Mouse (Mus musculus): Measurements from ENCODE around the gene Gpr63.
"Not testable (repeated sequence)": the region's sequence is repeated elsewhere in the genome, so short reads cannot be mapped to it uniquely, and the experiment has no call there.

The Gpr63 gene

DNA sequence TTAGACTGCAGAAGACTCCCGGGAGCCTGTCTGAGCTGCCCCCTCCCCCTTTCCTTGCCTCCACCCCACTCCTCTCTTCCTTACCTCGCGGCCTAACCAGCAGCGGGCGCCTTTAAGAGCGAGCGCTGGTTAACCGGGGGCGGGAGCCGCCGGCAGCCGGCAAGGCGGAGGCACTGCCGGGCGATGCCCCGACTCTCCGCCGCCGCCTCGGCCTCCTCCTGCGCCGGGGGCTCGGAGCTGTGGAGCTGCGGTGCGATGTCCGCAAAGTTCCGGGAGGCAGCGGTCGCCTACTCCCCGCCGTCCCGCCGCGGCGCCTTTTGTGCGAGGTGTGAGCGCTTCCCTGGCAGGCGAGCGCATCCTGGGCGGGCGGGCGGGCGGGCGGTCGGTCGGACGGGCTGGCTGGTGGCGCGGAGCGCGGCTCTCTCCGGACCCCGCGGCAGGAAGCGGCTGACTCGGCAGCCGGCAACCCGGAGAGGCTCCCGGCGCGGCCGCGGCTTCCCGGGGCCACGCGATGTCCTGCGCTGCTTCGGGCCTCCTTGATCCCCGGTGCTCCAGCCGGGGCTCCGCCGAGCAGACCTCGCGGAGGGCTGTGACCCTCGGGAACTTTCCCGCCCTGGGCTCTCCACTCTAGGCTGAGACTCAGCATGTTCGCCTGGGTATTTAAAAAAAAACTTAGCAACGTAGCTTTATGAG is at the start of gene Gpr63:
Gene Gpr63 (plus strand): TSS at position 109 of the 693 bp plus-strand sequence.
- peak in 1 of 2 experiments; percentile 3 for DNase-seq (ENCODE audit: low spot score in 2 of 2)

DNA sequence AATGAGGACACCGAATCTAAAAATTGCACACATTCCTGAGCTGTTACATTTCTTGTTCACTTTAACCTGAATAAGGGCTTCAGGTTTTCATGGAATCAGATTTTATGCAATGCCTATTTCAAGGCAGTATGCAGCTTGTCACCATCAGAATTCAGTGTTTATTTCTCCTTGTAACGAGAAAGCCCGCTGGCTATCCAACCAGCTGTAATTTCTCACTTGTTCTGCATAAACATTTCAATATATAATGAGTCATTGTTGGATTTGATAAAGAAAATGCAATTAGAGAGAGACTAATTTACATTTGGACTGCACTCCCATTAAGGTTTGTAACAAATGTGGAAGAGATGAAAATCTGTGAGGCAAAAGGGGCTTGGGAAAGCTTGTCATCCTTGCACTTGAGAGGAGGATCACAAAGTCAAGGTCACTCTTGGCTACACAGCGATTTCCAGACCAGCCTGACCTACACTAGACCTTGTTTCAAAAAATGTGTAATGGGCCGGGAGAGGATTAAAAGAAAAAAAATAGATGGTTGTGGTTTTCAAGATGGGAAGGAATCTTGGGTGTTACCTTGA is 46.1 kb upstream of the Gpr63 start:
- DNase-seq (ENCODE audit: low spot score in 2 of 2) = no peak

DNA sequence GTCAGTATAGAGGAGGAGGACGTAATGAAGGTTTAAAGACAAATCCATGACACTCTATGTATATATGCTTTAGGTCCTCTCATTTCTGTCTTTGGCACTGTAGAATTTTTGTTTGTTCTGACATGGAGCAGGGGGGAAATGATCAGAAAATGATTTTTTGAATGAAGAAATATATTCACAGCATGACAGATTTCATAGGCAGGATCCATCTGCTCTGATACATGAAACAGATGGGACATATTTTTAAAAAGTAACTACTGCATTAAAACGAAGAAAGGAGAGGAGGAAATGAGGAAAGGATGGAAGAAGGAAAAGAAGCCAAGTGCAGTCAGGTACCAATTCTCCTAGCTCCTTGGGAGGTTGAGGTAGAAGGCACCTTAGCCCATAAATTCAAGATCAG is 41.5 kb upstream of the Gpr63 start:
- DNase-seq (ENCODE audit: low spot score in 2 of 2) = no peak

DNA sequence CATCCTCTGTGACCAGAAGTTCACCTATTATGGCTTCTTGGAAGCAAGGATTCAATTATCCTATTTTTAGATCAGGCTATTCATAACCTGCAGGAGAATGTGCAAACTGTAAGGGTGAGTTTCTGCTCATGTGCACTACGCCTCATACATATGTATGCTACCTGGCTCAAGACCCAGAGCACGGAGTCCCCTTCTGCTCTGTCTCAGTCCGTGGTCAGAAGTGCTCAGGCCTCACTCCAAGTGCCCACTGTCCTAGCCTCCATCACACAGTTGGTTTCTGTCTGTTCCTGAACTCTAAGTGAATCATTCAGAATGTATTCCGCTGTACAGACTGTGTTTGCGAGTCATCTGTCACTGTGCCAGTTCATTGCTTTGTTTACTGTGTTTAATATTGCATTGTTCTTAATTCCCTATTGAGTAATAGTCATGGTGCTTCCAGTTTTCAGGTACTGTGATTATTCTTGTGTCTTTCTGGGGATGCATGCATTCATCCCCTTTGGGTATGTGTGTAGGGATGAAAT is 37.9 kb upstream of the Gpr63 start:
- DNase-seq (ENCODE audit: low spot score in 2 of 2) = no peak

DNA sequence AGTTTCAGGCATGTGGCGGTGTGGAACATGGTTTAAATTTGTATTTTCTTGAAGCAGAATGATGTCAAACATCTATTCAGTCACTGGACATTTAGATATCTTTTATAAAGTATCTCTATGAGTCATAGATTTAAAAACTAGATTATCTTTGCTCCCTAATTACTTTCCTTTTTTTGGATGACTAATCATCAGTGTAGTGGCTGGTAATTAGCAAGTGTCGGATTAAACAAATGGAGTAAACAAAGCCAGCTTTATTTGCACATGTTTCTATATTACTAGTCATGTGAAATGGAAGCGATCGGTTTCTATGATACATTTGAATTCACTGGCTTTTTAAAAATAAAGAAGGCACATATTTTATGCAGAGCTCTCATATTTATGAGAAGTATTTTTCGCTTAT is 37.3 kb upstream of the Gpr63 start:
- no peak for DNase-seq (ENCODE audit: low spot score in 2 of 2)

DNA sequence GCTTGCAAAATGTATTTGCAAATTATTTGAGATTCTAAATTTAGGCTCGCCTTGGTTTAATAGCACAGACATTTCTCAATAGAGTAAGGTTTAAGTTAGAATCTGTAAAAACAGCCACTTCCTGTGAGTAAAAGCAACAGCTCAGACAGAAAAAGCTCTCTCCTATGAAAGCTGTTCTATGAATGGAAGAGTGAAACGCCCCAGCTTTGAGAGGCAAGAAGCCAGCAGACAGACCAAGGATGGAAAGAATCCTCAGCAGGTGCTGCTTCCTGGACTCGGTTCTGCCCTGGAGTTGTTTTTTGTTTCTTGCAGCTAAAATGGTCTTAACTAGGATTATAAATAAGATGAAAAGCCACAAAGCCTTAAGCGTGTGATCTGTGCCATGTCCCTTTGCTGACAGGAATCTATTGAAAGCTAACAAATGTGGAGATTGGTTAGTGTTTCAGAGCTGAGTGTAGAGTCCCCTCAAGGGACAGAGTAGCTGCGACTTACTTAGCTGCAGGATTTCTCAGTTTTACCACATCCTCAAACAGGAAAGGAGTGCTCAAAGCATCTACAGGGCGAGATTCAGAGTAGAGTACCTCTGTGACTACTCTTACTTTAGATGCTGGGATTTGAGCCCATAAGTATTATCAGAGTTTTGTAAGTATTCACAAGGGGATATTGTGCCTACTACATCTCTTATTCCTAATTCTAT is 23.3 kb upstream of the Gpr63 start:
- no peak for DNase-seq (ENCODE audit: low spot score in 2 of 2)

DNA sequence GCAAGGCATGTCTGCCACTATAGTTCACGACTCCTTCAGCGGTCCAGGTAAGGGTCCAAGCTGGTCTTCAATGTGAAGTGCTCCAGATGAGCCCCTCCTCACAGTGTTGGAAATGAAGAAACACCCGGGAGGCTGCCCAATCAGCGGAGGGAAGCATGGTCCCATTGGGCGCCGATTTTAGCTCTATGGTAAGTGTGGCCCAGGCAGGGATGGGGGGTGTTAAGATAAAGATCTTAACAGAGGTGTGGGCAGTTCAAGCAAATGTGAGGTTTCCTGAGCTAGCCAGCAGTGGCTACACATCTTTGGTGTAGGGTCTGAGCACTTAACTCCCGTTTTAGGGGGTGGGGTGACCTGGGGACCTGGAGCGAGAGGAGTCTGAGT is 299 bp upstream of the Gpr63 start:
- no peak for DNase-seq (ENCODE audit: low spot score in 2 of 2)

DNA sequence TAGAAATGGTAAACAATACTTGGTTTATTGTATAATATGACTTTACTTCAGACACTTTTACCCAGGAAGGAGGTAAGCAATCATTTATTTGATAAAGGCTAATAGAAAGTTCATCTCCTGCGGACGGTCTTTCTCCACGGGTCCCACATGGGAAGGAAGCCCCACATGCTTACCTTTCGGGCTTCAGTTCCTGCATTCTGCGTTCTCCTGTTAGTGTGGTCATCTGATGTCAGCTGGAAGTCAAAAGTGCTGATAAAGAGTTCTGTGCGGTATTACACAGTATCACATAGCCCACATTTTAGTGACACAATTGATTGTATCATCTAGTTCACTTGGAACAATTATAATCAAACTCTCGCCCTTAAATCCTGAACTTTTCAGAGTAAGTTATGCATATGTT is 1.0 kb downstream of the Gpr63 start:
- no peak for DNase-seq (ENCODE audit: low spot score in 2 of 2)

DNA sequence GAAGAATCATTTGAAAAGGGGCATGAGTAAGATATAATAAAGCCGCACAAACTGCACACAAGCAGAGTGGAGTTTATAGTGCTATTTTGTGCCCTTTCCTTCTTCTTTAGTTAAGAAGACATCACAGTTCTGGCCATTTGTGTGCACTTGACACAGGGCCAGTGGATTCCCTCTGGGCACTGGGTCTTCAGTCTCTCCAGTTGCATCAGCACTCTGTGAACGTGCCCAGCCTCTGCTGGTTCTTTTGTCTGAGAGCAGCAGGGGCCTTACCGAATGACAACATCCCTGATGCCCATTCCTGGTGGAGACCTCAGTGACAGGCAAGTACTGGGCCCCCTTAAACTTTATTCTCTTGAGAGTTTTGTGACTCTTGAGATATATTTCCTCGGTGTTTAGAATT is 12.4 kb downstream of the Gpr63 start:
- DNase-seq (ENCODE audit: low spot score in 2 of 2) = no peak

DNA sequence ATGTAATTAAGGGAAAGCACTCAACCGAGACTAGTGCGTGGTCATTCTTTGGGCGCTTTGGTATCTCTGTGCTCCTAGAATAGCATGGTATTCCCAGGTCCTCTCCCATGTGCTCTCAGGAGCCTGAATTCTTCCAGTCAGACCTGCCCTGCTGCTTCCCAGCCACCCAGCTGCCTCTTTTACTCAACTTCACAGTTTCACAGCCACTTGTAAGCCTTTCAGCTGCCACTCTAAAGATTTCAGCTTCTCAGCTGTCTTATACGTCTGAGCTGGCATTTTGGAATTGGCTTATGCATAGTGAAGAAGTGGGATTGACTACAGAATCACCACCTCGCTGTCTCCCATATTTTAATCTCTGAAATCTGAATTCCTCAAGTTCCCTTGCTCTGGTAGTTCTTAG is 19.4 kb downstream of the Gpr63 start:
- no peak for DNase-seq (ENCODE audit: low spot score in 2 of 2)

DNA sequence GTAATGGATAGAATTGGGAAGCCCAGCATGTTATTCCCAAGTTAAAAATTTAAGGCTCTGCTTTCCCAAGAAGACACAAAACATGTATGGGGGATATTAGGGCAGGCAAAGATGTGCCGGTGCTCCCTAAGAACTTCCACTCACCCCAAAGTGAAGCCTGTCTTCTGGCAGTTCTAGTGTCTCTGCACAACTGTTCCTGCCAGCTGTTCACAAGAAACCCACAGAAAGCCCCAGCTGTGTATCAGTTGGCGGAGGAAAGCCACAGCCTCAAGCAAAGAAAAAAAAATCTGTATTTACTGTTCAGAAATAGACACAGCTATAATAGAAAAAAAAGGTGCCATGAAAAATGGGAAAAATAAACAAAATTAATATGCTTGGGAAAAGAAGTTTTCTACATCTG is 25.3 kb downstream of the Gpr63 start:
- DNase-seq (ENCODE audit: low spot score in 2 of 2) = no peak

DNA sequence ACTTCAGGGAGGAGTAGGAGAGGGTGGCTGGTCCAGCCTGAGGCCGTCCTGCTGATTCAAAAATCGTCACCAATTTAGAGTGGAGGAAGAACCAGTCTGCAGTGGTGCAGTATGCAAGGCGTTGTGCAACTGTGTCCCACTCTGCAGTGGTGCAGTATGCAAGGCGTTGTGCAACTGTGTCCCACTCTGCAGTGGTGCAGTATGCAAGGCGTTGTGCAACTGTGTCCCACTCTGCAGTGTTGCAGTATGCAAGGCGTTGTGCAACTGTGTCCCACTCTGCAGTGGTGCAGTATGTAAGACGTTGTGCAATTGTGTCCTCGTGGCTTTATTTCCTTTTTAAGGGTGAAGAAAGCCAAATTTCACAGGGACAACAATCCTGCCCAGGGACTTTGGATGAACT is 43.1 kb downstream of the Gpr63 start:
- DNase-seq (ENCODE audit: low spot score in 2 of 2) = not testable (repeated sequence)

DNA sequence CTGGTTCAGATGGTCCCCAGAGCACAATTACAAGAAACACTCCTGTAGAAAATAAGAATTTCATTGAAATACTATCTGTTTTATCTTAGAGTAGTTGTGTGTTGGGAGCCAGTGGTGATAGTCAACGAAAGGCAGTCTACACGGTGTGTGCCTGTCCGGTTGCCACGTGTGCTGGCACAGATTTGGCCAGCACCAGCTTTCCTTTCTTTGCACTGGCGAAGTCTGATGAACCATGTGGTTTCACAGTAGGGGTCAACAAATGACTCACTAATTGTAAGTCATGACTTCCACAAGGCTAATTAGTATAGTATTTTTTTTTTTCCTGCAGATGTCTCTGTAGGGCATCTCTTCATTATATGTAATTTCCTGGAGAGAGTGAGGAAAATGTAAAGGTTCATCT is 45.6 kb downstream of the Gpr63 start:
- no peak for DNase-seq (ENCODE audit: low spot score in 2 of 2)

DNA sequence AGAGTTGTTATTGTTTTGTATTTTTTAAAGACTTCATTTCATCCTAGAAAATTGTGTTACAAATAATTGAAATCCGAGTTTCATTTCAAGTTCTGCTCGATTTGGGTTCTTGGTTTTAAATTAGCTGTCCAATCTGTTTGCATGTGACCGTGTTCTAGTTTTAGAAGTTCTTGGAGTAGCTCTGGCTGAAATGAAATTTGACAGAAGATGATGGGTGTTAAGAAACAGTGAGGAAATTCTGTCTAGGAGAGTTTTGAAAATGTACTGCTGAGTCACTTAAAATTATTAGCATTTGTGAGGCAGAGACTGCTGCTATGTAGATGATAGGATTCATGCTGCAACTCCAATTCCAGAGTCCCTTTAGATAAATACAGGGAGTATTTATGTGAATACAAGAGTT is 46.5 kb downstream of the Gpr63 start:
- DNase-seq (ENCODE audit: low spot score in 2 of 2) = no peak

DNA sequence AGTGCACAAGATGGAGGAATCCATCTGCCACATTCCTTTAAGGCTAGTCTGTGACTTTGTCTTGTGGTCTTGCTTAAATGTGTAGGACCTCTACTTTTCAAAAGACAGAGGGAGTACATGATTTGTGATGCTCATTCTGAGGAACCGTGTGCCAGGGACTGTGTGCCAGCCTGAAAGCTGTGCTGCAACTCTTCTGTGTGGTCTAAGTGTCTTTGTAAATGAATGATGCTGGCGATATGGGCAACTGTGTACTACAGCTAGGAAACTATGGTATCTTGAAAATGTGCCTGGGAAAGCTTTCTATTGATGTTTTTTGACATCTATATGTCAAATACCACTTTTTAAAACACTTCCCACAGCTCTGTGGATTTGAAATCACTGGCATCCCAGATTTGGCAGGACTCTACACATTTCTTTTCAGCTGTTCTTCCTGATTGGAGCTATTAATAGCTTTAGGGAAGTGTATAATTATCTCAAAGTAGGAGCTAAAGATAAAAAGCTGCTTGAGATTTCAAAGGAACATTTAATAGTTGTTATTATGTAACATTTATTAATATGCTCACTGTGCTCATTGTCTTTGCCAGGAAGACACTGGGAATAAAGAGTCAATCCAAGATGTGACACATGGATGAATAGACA is 48.9 kb downstream of the Gpr63 start:
- DNase-seq (ENCODE audit: low spot score in 2 of 2) = no peak

DNA sequence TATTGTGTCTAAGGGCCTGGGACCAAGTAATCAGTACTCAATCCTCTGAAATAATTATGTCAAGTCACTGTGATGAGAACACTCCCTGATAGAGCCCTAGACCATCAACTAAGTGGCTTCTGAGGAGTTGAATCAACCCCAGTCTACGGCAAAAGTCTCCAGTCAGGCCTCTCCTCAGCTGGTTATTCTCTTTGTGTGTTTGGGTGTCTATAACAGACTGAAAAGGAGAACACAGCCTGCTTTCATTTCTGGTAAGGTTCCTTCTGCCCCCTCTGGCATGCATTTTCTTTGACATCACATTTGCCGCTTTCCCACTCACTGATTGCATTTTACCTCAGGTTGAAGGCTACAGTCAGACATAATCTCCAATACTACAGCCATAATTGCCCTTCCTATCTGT is 62.0 kb downstream of the Gpr63 start:
- no peak for DNase-seq (ENCODE audit: low spot score in 2 of 2)

DNA sequence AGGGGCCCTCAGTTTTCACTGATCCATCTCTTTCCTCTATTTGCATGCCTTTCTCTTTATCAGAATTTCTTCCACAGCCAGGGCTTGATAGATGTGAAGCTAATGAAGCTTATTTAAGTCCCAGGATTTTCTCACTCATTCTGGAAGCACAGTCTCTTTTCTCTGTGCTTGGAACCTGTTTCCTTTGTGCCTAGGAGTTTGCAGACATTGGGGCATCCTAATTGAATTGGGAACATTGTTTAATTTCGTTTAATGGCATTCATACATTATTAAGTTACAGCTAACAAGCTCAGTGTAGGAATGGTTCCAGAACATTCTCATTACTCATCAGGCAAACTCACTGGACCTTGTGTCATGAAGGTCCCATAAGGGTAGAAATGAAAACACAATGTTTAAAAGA is 62.5 kb downstream of the Gpr63 start:
- DNase-seq (ENCODE audit: low spot score in 2 of 2) = no peak

DNA sequence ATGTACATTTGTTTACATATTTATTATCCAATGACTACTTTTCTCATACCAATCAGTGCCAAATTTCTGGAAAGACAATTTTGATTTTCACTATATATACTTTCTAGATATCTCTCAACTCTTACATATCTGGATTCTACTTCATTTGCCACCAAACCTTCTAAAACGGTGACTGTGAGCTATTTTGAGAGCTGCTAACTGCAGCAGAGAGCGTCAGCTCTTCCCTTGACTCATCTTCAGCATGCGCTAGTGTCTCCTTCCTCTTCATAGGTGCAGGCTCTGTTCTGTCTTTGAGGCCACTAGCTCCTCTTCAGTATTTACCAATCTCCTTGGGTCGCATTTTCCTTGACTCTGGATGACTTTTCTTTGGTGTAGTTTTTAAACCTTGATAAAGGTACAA is 63.7 kb downstream of the Gpr63 start:
- no peak for DNase-seq (ENCODE audit: low spot score in 2 of 2)

DNA sequence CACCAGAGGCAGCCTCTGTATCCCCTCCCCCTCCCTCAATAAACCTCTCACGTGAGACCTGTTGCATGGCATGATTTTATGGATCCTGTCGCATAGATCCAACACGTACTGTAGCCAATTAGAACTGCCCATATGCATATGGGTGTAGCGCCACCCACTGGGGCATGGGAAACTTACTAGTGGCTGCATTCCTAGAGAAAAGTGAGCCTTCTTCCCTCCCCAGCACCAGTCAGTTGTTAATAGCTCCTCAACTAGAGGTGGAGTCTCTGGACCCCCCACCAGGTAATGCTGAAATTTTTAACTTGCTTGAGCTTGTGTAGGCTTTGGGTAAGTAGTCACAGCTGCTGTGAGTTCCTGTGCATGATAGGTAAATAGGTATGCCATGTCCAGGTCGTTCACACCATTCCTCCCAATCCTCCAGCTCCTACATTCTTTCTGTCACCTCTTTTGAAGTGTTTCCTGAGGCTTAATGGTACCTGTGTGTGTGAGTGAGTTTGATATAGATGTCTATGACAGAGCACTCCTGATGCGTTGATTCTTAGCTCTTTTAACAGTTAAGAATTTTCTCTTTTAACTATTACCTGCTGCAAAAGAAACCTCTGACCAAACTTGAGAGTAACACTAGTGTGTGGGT is 69.1 kb downstream of the Gpr63 start:
- no peak for DNase-seq (ENCODE audit: low spot score in 2 of 2)

DNA sequence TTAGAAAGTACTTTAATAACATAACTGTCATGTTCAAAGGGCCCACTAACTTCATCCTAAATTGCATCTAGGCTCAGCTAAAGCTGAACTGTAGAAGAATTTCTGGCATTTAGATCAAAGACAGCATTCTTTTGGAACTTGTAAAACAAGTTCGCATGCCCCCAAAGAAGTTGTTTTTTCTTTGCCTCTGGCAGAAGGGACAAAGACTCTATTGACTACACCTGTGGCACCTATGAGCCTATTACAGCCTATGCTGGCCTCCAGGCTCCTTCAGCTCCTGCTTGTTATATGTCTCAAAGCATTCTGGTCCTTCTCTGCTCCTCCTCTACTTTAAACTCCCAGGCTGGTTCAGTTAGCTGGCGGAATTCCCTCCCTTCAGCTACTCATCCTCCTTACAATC is 69.6 kb downstream of the Gpr63 start:
- DNase-seq (ENCODE audit: low spot score in 2 of 2) = no peak

DNA sequence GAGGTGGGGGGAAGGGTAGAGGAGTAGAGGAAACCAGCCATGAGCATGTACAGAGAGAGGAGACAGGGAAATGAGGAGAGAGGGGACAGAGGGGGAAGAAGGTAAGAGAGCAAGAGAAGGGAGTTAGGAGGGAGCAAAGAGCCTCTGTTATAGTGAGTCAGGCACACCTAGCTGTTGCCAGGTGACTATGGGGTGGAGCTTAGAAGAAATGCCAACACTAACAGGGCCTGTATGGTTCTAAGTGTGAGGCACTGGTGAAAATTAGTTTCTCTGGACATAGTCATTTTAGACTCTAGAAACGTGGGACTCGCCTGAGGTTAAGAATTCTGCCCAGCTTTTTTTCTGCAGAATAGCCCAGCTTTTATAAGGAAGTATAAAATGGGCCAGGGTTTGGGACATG is 71.1 kb downstream of the Gpr63 start:
- no peak for DNase-seq (ENCODE audit: low spot score in 2 of 2)

DNA sequence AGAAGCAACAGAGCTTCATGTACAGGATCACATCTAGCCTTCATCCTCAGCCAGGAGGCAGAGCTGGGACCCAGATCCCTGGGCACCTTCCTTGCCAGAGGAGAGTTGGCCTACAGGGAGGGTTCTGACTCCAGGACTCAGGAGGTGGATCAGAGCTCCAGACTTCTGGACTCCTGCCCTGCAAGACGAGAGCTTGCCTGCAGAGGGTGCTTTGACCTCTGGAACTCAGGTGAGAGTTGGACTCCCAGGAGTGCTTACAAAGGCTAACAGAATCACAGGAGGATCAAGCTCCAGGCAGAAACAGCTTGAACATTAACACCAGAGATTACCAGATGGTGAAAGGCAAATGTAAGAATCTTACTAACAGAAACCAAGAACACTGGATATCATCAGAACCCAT is 89.3 kb downstream of the Gpr63 start:
- not testable (repeated sequence) for DNase-seq (ENCODE audit: low spot score in 2 of 2)

Measured in spleen, postnatal 14 days (tissue).